Comparison of ENCODE assay signal across 8 mouse cellular contexts in genomic region chr6:118594070-118594469, GRCm38 (mm10). TPM values are rescaled to one million over a fixed set of nuclear protein-coding genes. Genes with fewer than 3 reads are reported as not detected.
DNase-seq lines count a peak whose midpoint lies in the region; ATAC-seq and TF ChIP-seq lines count a peak whose summit lies in the region.

No protein-coding gene starts in this region.

- H3K27ac ChIP-seq in bone marrow macrophage, adult 2 months (ENCODE audit: insufficient read depth, low read depth, low read length): no peak overlapping the region
- H3K27ac ChIP-seq in hindbrain, embryonic 15.5 days (replicated peaks): no peak overlapping the region
- no peak overlapping the region for H3K27ac ChIP-seq in thymus, adult 2 months (ENCODE audit: control insufficient read depth, insufficient read depth, low read length)

- H3K4me2 ChIP-seq in hindbrain, embryonic 15.5 days: peak overlapping the region; percentile 51

- 38% methylated on average over 10 of the region's 10 CpGs for WGBS in hindbrain, embryonic 15.5 days
- 26% methylated on average over 10 of the region's 10 CpGs for WGBS in thymus, adult 2 months

- ATAC-seq in hindbrain, embryonic 15.5 days (ENCODE audit: low FRiP score, low read depth): no peak
- no peak for ATAC-seq in frontal cortex, adult (ENCODE audit: low TSS enrichment)

- no peak for TF ChIP-seq POLR2A in bone marrow macrophage, adult 2 months (IDR thresholded peaks at IDR 0.05; ENCODE audit: borderline replicate concordance, low read depth, low read length)
- no peak for TF ChIP-seq POLR2A in thymus, adult 2 months (IDR thresholded peaks at IDR 0.05; ENCODE audit: control insufficient read depth, extremely low read depth, insufficient read depth, low read length, poor library complexity)

- H3K9me3 ChIP-seq in hindbrain, embryonic 15.5 days: no peaks in the 10 kb centered on the region

- no peak; the same call in 1 of the 2 replicates for TF ChIP-seq CTCF in bone marrow macrophage, adult 2 months (IDR thresholded peaks at IDR 0.05; ENCODE audit: low read depth, low read length)
- no peak for TF ChIP-seq CTCF in thymus, adult 2 months (IDR thresholded peaks at IDR 0.05; ENCODE audit: borderline replicate concordance, control insufficient read depth, extremely low read depth, insufficient read depth, low read length, poor library complexity)

- DNase-seq in adrenal gland, postnatal 14 days: peak; percentile 25
- no peak for DNase-seq in adrenal gland, adult 2 months
- peak; percentile 28 for DNase-seq in lung, postnatal 10 days
- no peak for DNase-seq in thymus, adult 2 months
- no peak for DNase-seq in layer of hippocampus, adult 9-10 months (ENCODE audit: low spot score)

- H3K4me1 ChIP-seq in bone marrow macrophage, adult 2 months (ENCODE audit: control insufficient read depth, insufficient read depth, low read length): no peaks in the 10 kb centered on the region
- H3K4me1 ChIP-seq in hindbrain, embryonic 15.5 days (replicated peaks): peaks cover 13% of the 10 kb centered on the region
- H3K4me1 ChIP-seq in thymus, adult 2 months (replicated peaks; ENCODE audit: control insufficient read depth, insufficient read depth, low read length): no peaks in the 10 kb centered on the region

- H3K27me3 ChIP-seq in hindbrain, embryonic 15.5 days: peaks cover 9% of the 10 kb centered on the region
- peaks cover 2% of the 10 kb centered on the region; the same call in 1 of the 2 replicates for H3K27me3 ChIP-seq in thymus, adult 2 months (ENCODE audit: control insufficient read depth, insufficient read depth, low read length)

- 0 out of 2 replicates have a peak overlapping the region, but pooled peaks have one; percentile 31 for H3K9ac ChIP-seq in hindbrain, embryonic 15.5 days

- peak overlapping the region; percentile 58 for H3K4me3 ChIP-seq in bone marrow macrophage, adult 2 months (ENCODE audit: insufficient read depth, low read length)
- peak overlapping the region; percentile 15 for H3K4me3 ChIP-seq in hindbrain, embryonic 15.5 days
- no peak overlapping the region for H3K4me3 ChIP-seq in thymus, adult 2 months (ENCODE audit: control insufficient read depth, insufficient read depth, low read length)

- peaks cover 13% of the 10 kb centered on the region for H3K36me3 ChIP-seq in hindbrain, embryonic 15.5 days
- H3K36me3 ChIP-seq in thymus, adult 2 months (ENCODE audit: control insufficient read depth, insufficient read depth, low read length): no peaks in the 10 kb centered on the region

RNA-seq across cellular contexts. Expression of gene Ankrd26, which starts 32.0 kb away (rescaled TPM):
- 5.0 and 5.2 TPM in 2 replicates for total RNA-seq in adrenal gland, postnatal 14 days (2021)
- 1 to 10 TPM; 2.6 to 4.5 TPM for total RNA-seq in adrenal gland, adult 2 months (2021)
- 0.22 TPM in 2 replicates for polyA plus RNA-seq in adrenal gland, adult 2 months (2012; rRNA removed)
- 5.8 and 7.2 TPM in 2 replicates for polyA plus RNA-seq in bone marrow macrophage, adult 2 months (2012; ENCODE audit: insufficient read depth, insufficient read length, missing spikeins)
- polyA plus RNA-seq in hindbrain, embryonic 15.5 days (2015; fragmentation: Nextera tagmentation; extraction: Ambion mirVana): 14.5 and 19.1 TPM in 2 replicates
- polyA plus RNA-seq in thymus, adult 2 months (2012; rRNA removed): 2.8 and 3.1 TPM in 2 replicates

Comparison
In these comparisons a context has a peak if more than half of its experiments do, and no peak if none do; other contexts are left out.
1. DNase-seq: peak in adrenal gland, postnatal 14 days (single experiment) and lung, postnatal 10 days (single experiment); none in adrenal gland, adult 2 months (single experiment), thymus, adult 2 months (single experiment) and layer of hippocampus, adult 9-10 months (single experiment).